Mouse (Mus musculus) heart, postnatal 0 days (tissue): Measurements from ENCODE around the gene Prpf40b.

Experiments used
- CTCF ChIP-seq: IDR thresholded peaks from 2 replicates; pipeline ENCODE4 v1.5.1; 2016; ENCODE audit warnings: antibody characterized with exemption, control low read depth, low read depth
- EP300 ChIP-seq: IDR thresholded peaks from 2 replicates; pipeline ENCODE4 v1.6.1; 2016; ENCODE audit warnings: antibody characterized with exemption, low read depth

- TF ChIP-seq CTCF (no peak), EP300 (no peak)
These were observed 39.6 kb downstream of the Prpf40b start for GRCm38 (mm10) chr15:99334500-99334899.
